Mouse (Mus musculus) neural tube, embryonic 11.5 days (tissue): ENCODE results near the gene Il10. TPM values are rescaled to one million over a fixed set of nuclear protein-coding genes. Genes with fewer than 3 reads are reported as not detected.

Experiments
- ATAC-seq: fragments of 200-750 bp; cut with Nextera tagmentation; 2 replicates; pipeline ENCODE4 v1.8.0; 2017; ENCODE audit warnings: moderate number of reproducible peaks, mild to moderate bottlenecking, moderate TSS enrichment, moderate library complexity; ENCODE audit not compliant: insufficient read depth, low FRiP score, low TSS enrichment
- DNase-seq: peaks from one replicate; pipeline ENCODE4 v3.0.0-alpha.2; 2015; ENCODE audit warnings: low spot score
- H3K27ac ChIP-seq: fragments of 300-500 bp; sonication (generic); 2 replicates; pipeline ENCODE4 v1.5.1; 2014; ENCODE audit warnings: low read depth, mild to moderate bottlenecking, low read length
- H3K27me3 ChIP-seq: fragments of 300-500 bp; sonication (generic); 2 replicates; pipeline ENCODE4 v1.6.1; 2014; ENCODE audit warnings: mild to moderate bottlenecking, low read length, mixed read lengths; ENCODE audit not compliant: control insufficient read depth, insufficient read depth
- H3K36me3 ChIP-seq: fragments of 300-500 bp; sonication (generic); 2 replicates; pipeline ENCODE4 v1.6.1; 2014; ENCODE audit warnings: mild to moderate bottlenecking, low read length, moderate library complexity, mixed read lengths; ENCODE audit not compliant: control insufficient read depth, insufficient read depth
- H3K4me1 ChIP-seq: fragments of 300-500 bp; sonication (generic); 2 replicates; pipeline ENCODE4 v1.6.1; 2014; ENCODE audit warnings: low read length, mixed read lengths; ENCODE audit not compliant: control insufficient read depth, insufficient read depth
- H3K4me2 ChIP-seq: fragments of 300-500 bp; sonication (generic); 2 replicates; pipeline ENCODE4 v1.6.1; 2014; ENCODE audit warnings: low read depth, mild to moderate bottlenecking, moderate library complexity
- H3K4me3 ChIP-seq: fragments of 300-500 bp; sonication (generic); 2 replicates; pipeline ENCODE4 v1.5.1; 2014; ENCODE audit warnings: low read depth, low read length
- H3K9ac ChIP-seq: fragments of 300-500 bp; sonication (generic); 2 replicates; pipeline ENCODE4 v1.6.1; 2014; ENCODE audit warnings: mild to moderate bottlenecking, low read length
- H3K9me3 ChIP-seq: fragments of 300-500 bp; sonication (generic); 2 replicates; pipeline ENCODE4 v1.6.1; 2016; ENCODE audit warnings: low read length; ENCODE audit not compliant: control insufficient read depth
- WGBS: fragments of 180-500 bp; shearing (Covaris S2); extraction: QIAGEN DNeasy Blood & Tissue Kit; methylation state at CpG from one replicate; pipeline ENCODE4 v1.1.7; 2014; 5-methylcytosine and 5-hydroxymethylcytosine counted together
- polyA plus RNA-seq: library from polyadenylated mRNA; unstranded; fragments of >200 nt; fragmentation: Nextera tagmentation; extraction: Ambion mirVana; gene quantifications from 2 replicates; pipeline ENCODE4 v1.2.1, GENCODE M21; 2014

Gene Il10
- polyA plus RNA-seq, 1 experiment from 2014 or later = not detected

GRCm38 (mm10) chr1:130996356-130996755 is 23.3 kb upstream of the Il10 start:
- Histone ChIP-seq H3K36me3 (no peaks in the 10 kb centered on the region), H3K9me3 (no peaks in the 10 kb centered on the region), H3K4me2 (no peak overlapping the region), H3K27me3 (no peaks in the 10 kb centered on the region), H3K4me1 (no peaks in the 10 kb centered on the region), H3K4me3 (no peak overlapping the region), H3K9ac (no peak overlapping the region), H3K27ac (no peak overlapping the region)
- WGBS = 91% methylated on average over 10 of the region's 10 CpGs
- ATAC-seq = no peak
- no peak for DNase-seq

- DNase-seq (no peak), ATAC-seq (no peak)
- H3K9me3 ChIP-seq = no peaks in the 10 kb centered on the region
- 90% methylated on average over 4 of the region's 4 CpGs for WGBS
- no peaks in the 10 kb centered on the region for H3K27me3 ChIP-seq
- H3K4me1 ChIP-seq = no peaks in the 10 kb centered on the region
- no peak overlapping the region for H3K27ac ChIP-seq
- H3K9ac ChIP-seq = no peak overlapping the region
- no peak overlapping the region for H3K4me2 ChIP-seq
- no peak overlapping the region for H3K4me3 ChIP-seq
- H3K36me3 ChIP-seq = no peaks in the 10 kb centered on the region
Observed at GRCm38 (mm10) chr1:130997441-130997840, 22.2 kb upstream of the Il10 start.

- H3K4me1 ChIP-seq = no peaks in the 10 kb centered on the region
- H3K36me3 ChIP-seq = no peaks in the 10 kb centered on the region
- no peaks in the 10 kb centered on the region for H3K9me3 ChIP-seq
- H3K9ac ChIP-seq = no peak overlapping the region
- ATAC-seq (no peak), DNase-seq (no peak)
- no peak overlapping the region for H3K4me3 ChIP-seq
- H3K27ac ChIP-seq = no peak overlapping the region
- H3K4me2 ChIP-seq = no peak overlapping the region
- WGBS = 94% methylated on average over 10 of the region's 10 CpGs
- H3K27me3 ChIP-seq = no peaks in the 10 kb centered on the region
Observed at GRCm38 (mm10) chr1:130998321-130998720, 21.3 kb upstream of the Il10 start.

GRCm38 (mm10) chr1:130999708-131000107 is 19.9 kb upstream of the Il10 start:
- Histone ChIP-seq H3K4me3 (no peak overlapping the region), H3K4me1 (no peaks in the 10 kb centered on the region), H3K9ac (no peak overlapping the region), H3K9me3 (no peaks in the 10 kb centered on the region), H3K27ac (no peak overlapping the region), H3K27me3 (no peaks in the 10 kb centered on the region), H3K4me2 (no peak overlapping the region), H3K36me3 (no peaks in the 10 kb centered on the region)
- no peak for ATAC-seq
- no peak for DNase-seq
- 80% methylated on average over 4 of the region's 4 CpGs for WGBS

GRCm38 (mm10) chr1:131000296-131000695 is 19.3 kb upstream of the Il10 start:
- DNase-seq (no peak), ATAC-seq (no peak)
- Histone ChIP-seq H3K36me3 (no peaks in the 10 kb centered on the region), H3K27ac (no peak overlapping the region), H3K9ac (no peak overlapping the region), H3K27me3 (no peaks in the 10 kb centered on the region), H3K4me3 (no peak overlapping the region), H3K9me3 (no peaks in the 10 kb centered on the region), H3K4me1 (no peaks in the 10 kb centered on the region), H3K4me2 (no peak overlapping the region)
- 84% methylated on average over 3 of the region's 3 CpGs for WGBS

GRCm38 (mm10) chr1:131002561-131002960 is 17.1 kb upstream of the Il10 start:
- DNase-seq (no peak), ATAC-seq (no peak)
- Histone ChIP-seq H3K9ac (no peak overlapping the region), H3K36me3 (no peaks in the 10 kb centered on the region), H3K27me3 (no peaks in the 10 kb centered on the region), H3K9me3 (no peaks in the 10 kb centered on the region), H3K4me1 (no peaks in the 10 kb centered on the region), H3K4me2 (no peak overlapping the region), H3K27ac (no peak overlapping the region), H3K4me3 (no peak overlapping the region)
- WGBS = 95% methylated on average over 2 of the region's 2 CpGs

- no peak for ATAC-seq
- H3K9me3 ChIP-seq = no peaks in the 10 kb centered on the region
- 66% methylated on average over 17 of the region's 17 CpGs for WGBS
- no peak for DNase-seq
- H3K27me3 ChIP-seq = no peaks in the 10 kb centered on the region
- H3K4me2 ChIP-seq = no peak overlapping the region
- no peak overlapping the region for H3K4me3 ChIP-seq
- no peak overlapping the region for H3K9ac ChIP-seq
- no peak overlapping the region for H3K27ac ChIP-seq
- no peaks in the 10 kb centered on the region for H3K4me1 ChIP-seq
- no peaks in the 10 kb centered on the region for H3K36me3 ChIP-seq
Observed at GRCm38 (mm10) chr1:131003037-131003922, 16.4 kb upstream of the Il10 start.

GRCm38 (mm10) chr1:131006069-131006468 is 13.6 kb upstream of the Il10 start:
- H3K27ac ChIP-seq = no peak overlapping the region
- WGBS = 60% methylated on average over 1 of the region's 1 CpGs
- no peak for DNase-seq
- H3K4me2 ChIP-seq = no peak overlapping the region
- H3K9me3 ChIP-seq = no peaks in the 10 kb centered on the region
- ATAC-seq = no peak
- no peak overlapping the region for H3K9ac ChIP-seq
- H3K27me3 ChIP-seq = no peaks in the 10 kb centered on the region
- H3K36me3 ChIP-seq = no peaks in the 10 kb centered on the region
- no peaks in the 10 kb centered on the region for H3K4me1 ChIP-seq
- no peak overlapping the region for H3K4me3 ChIP-seq
